Mouse (Mus musculus) c-Kit-positive CD71-positive TER-119-negative erythroid progenitor cells, embryonic 14.5 days (primary cell): Measurements from ENCODE around the gene Gna12.

Source experiments
- DNase-seq: peaks from one replicate; pipeline ENCODE4 v3.0.0-alpha.2; 2013; ENCODE audit warnings: low read depth

Gna12 gene

DNA sequence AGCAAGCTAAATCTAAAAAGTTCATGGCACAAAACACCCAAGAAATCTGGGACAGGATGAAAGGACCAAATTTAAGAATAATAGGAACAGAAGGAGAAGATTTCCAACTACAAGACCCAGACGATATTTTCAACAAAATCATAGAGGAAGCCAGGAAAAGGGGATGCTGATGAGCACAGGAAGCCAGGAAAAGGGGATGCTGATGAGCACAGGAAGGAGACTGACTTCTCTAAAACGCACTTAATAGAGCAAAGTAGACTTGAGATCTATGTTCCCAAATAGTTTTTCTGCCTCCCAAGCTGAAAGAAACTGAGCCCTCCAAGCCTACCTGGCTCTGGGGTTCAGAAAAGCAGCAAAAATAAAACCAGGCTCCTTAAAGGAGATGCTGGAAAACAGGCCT, 2.8 kb downstream of the Gna12 start:
- no peak for DNase-seq

DNA sequence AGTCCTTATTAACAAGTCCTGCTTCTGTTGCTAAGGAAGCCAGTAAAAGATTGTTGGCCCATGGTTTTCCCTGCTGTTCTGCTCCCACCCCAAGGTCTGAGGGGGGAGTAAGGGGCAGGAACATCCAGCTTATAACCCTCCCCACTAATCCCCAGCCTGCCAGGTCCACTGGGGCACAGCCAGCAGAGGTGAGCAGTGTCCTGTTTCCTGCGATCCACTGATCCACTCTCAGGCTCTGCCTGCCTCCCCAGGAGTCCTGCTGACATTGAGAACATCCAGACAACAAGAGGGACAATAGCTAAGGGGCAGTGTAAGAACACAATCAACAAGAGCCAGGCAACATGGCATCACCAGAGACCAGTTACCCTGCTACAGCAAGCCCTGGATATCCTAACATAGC, 3.4 kb downstream of the Gna12 start:
- no peak for DNase-seq

DNA sequence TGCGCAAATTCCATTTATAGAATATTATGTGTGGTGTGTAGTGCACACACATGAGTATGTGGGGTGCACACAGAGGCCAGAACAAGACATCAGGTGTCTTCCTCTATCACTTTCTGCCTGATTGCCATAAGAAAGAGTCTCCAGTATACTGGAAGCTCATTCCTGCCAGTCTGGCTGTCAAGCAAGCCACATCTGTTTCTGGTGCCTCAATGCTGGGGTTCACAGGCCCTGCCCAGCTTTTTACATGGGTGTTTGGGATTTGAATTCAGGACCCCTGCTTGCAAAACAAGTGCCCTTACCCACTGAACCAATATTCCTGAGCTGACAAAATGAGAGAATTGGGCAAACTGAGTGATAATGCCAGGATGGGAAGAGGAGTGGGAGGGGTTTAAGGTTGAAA, 4.1 kb downstream of the Gna12 start:
- DNase-seq: no peak

DNA sequence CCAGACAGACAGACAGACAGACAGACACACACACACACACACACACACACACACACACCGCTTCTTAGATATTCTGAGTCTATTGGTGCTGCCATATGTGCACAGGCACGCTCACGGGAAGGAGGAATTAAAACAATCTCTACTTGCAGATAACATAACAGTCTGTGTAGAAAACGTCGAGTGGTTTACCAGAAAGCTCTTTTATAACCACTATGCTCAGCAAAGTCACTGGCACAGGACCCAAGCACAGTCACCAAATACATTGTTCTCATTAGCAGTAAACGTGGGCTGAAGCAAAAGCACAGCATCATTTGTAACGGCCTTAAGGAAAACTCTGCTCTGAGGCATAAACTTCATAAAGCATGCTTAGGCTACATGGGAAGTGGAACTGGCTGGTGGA, 6.1 kb downstream of the Gna12 start:
- DNase-seq: no peak

DNA sequence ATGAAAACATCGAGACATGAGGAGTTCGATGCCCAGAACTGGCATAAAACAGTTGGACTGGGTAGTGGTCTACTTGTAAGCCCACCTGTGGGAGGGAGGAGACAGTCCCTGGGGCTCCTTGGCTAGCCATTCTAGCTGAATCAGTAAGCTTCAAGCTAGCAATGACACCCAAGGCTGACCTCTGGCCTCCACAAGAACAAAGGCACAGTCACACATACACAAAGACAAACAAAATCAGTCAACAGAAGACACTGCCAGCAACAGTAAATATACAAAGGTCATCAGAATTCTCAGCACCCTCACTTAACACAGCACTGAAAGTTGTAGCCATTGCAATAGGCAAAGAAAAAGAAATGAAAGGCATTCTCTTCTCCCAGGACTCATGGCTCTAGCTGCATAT, 6.8 kb downstream of the Gna12 start:
- DNase-seq: no peak

DNA sequence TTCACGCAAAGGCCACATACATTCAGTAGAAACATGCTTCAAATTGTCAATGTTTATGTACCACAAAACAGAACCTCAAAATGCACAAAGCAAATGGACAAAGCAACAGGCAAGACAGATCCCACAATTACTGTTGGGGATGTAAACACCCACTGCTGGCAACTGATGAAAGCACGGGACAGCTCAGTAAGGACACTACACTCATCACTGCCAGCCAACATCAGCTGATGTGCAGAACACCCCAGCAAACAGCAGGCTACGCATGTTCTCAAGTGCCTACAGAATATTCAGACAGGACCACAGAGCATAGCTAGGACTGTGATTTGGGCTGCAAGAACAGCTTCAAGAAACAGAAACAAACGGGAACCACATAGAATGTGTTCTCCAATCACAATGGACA, 8.3 kb downstream of the Gna12 start:
- DNase-seq: no peak

DNA sequence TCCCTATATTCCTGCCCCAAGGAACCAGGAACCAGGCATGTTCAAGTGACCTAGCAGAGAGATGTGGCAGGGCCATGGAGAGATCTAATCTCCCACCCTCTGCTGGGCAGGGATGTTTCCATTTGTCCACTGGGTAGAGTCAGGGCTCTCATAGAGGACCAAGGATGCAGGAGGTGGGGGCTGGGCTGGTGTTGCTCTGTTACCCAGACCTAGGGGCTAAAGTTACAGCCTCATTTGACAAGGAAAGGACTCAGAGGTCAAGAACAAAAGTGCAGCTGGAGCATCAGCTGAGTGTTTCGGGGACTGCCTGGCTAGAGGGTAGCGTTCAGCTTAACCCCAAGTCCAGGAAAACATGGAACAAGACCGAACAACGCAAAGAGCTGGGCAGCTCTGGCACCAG, 9.7 kb downstream of the Gna12 start:
- no peak for DNase-seq

DNA sequence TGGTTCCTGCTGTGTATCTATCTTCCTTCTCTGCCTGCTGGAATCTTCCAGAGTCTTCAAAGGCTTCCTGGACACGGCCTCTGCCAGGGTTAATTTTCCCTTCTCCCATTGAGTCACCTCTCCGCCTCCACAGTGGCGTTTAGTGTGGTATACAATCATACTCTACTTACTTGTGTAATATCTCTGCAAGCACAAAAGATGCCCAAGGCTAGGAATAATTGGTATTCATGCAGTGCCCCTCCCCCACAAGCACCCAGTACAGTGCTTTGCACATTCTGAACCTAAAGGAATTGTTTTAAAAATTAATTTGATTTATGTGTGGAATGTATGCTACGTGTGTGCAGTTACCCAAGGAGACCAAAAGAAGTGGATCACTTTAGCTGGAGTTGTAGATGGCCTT, 10.6 kb downstream of the Gna12 start:
- DNase-seq: no peak

DNA sequence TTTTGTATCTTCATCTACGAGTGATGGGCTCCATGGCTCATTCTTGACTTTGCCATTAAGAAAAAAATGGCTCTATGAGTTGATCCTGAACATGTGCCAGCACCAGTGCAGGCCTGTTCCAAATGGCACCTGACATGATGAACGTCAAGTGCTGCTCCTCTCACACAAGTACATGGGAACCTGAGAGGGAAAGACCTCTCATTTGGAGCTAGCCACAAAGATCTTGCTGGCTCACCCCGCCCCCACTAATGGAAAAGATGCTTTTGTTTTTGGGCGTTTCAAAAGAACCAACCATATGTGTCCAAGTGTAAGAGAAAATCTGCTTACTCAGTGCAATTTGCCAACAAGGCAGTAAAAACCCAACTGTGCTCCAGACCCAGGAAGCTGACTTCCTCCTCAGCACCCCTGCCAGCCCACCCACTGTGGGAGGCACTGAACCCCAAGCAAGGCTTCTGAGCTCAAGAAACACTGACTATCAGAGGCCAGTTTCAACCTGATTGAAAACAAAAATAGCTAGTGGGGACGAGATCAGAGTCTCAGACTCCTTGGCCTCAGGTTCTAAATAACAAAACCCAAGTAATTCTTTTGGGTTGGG, 11.7 kb downstream of the Gna12 start:
- no peak for DNase-seq

DNA sequence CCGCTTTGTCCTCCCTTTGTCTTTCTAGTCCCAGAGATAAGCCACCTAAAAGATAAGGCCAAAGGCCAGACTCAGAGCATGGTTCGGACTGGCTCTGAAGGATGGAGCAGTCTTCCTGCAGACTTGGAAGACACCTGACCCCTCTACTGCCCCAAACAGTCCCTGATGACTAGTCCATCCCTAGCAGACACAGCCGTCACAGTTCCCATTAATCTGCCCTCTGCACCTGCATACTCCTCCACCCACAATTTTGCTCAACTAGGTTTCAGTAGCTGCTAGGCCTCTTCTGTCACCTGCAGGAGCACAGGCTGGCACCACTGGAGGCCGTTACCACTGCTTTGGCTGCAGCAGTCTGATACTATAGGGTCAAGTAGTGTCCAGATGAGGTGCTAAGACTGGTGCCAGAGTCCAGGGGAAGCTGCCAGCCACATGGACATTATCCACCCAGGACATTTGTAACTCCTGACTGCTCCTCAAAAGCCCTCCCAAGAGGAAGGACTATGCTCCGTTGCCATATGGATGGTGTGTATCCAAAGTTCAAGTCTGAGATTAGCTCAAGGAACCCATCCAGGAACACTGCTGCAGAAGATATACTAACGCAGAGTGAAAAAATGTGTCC, 13.2 kb downstream of the Gna12 start:
- no peak for DNase-seq

DNA sequence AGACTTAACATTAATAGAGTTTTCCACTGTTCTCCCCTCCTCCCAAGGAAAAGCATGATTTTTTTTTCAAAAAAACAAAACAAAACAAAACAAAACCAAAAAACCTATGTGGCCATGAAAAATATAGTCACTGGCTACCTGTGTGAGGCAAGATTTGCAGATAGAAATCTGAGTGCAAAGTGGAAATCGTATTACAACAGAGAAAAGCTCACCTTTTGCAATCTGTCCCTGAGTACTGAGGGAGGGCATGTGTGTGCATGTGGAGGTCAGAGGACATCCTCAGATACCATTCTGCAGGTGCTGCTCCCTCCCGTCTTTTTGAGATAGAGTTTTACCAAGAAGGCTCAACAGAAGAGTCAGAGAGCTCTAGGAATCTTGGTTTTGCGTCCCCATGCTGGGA, 14.2 kb downstream of the Gna12 start:
- no peak for DNase-seq

DNA sequence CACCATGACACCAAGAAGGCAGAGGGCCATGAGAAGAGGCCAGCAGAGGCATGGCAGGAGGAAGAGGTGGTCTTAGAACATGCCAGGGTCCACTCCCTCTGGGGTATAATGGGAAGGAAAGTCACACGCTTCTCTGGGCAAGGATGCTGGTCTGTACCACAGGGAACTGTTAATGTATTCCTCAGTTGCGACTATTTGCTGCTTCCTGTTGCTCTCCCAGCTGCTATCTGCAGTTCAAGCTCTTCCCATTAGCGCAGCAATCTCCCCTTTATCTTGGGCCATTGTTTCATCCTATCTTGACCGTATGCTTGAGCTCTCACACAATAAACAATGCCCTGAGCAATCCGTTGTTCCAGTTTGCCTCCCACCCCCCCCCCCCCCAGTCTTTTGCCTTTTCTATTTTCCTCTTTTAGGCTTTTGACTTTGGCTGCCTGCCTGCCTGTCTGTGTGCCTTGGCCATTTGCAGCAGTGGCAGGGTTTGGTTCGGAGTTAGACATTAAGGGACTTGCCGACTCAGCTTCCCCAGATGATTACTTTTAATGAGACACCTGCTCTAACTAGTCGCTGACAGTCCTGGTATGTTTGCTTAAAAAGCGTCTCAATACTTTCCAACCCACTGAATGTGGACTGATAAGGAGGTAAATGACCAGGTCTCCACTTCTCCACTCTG, 15.0 kb downstream of the Gna12 start:
- DNase-seq: no peak

DNA sequence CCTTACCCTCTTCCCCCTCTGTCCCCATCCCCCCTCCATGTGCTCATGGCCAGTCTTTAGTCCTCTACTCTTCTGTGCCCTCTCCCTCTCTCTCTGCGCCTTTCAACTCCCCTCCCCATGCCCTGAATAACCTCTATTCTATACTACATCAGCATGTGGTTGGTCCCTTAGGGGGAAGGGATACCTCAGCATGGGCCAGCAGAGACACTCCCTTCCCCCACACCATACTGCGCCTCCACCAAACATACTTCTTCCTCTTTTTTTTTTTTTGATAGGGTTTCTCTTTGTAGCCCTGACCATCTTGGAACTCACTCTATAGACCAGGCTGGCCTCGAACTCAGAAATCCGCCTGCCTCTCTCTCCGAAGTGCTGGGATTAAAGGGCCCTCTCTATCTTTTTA, 15.8 kb downstream of the Gna12 start:
- no peak for DNase-seq

DNA sequence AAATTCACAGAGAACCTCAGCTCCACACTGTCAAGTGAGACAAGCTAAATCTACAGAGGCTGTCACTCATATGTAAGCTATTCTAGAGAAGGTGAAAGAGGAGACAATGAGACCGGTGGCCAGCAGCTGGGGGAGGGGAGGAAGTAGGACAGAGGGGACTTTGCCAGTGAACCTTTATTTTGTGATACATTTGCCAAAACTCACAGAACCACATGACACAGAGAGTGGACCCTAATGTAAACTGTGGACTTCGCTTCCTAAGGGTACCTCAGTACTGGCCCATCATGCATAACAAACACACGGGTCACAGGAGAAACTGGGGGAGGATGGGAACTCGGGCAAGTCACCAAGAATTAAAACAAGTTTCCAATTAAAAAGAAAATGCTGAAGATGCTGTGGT, 17.5 kb downstream of the Gna12 start:
- no peak for DNase-seq

DNA sequence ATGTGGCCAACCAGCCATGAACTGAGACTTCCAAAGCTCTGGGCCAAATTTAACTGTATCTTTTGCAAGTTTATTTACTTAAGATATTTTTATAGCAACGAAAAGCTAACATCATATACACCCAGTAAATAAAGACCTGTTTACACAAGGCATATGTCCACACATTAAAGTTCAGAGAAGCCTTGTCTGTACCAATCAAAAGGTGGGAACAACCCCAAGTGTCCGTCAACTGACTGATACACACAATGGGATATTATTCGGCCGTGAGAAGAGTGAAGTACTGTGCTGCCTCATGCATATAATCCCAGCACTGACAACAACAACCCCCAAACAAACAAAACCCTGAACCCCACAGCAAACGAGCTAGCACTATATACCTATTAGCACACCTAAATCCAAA, 18.2 kb downstream of the Gna12 start:
- DNase-seq: no peak

DNA sequence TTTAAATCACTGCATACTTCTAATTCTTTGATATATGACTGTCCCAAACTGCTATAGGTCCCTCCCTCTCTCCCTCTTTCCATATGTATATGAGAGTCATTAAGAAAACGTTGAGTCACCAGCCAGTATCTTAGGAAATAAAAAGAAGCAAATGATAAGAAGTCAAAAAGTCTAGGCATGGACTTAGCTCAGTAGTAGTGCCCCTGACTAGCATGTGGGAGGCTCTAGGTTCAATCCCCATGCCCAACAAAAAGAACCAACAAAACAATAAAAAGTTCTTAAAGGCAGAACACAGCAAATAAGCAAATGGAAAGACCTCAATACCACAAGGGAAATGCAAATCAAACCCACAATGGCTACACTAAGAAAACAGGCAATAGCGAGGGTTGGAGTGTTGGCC, 18.8 kb downstream of the Gna12 start:
- no peak for DNase-seq

DNA sequence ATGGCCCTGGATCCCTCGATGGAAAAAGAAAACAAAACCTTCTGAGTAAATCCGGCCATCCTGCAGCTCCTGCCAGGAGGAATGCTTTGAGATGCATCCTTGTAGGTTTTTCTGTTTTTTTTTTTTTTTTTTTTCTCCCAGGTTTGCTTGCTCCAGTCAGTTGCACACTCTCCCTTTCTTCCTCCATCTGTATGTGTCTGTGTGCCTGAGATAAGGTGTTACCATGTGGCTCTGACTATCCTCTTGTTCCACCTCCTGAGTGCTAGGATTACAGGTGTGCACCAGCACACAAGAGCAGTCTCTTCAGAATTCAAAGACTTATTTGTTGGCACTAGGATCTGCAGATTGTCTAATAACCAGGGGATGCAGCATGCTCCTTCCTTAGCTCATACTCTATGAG, 23.3 kb downstream of the Gna12 start:
- DNase-seq: no peak

DNA sequence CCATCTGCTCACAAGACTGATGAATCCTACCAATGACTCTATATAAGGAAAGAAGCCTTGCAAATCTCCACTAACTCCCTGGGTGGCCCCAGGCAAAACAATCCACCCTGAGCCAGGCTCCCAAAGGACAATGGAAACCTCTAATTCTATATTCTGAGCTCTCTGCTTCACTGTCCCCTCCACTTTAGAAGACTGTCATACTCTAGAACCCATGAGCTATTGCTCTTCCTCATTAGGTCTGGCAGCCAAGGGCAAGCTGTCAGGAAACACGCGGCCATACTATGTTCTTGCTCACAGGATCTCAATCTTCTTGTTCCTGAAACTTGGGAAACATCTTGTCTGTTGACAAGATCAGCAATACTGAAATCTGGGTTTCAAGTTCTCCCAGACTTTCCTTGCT, 24.0 kb downstream of the Gna12 start:
- DNase-seq: no peak

DNA sequence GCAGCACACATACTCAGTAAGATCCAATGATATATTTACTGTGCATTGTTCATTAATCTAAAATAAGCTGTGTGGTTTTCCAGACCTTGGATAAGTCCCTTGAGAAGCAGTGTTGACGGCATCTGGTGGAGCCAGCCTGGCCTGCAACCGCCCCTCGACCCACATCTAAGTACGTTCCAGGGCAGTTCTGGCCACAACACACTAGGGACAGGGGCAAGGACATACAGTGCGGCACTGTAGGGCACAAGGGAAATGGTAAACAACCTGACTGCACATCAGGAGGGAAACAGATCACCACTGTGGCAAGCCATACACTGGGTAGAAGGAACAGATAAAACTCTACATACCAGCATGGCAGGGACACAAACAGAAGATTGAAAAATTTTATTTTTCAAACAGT, 28.4 kb downstream of the Gna12 start:
- no peak for DNase-seq

DNA sequence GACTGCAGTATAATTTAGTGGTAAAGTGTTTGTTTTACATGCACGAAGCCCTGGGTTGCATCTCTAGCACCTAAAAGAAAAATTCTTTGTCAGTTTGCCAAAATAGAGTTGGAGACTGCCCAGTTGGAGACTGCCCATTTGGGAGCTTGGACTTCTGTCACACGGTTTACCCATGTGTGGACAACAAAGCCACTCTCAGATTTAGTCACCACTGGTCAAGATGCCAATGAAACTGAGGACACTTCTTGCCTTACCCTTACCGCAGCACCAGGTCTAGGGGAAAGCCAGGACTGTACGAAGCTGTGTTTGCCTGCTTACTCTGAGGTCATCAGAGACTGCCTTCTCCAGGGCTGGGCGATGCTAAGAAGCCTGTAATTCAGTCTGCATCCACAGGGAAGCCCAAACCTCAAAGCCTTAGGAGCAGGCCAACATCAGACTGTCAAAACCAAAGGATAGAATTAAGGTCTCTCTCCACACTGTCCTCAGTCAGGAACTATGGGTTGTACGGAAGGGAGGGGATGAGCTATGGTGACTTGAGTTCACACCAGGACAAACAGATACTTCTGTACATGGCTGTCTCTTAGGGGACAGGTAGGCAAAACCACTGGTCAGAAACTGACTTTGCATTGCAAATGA, 29.8 kb downstream of the Gna12 start:
- no peak for DNase-seq

DNA sequence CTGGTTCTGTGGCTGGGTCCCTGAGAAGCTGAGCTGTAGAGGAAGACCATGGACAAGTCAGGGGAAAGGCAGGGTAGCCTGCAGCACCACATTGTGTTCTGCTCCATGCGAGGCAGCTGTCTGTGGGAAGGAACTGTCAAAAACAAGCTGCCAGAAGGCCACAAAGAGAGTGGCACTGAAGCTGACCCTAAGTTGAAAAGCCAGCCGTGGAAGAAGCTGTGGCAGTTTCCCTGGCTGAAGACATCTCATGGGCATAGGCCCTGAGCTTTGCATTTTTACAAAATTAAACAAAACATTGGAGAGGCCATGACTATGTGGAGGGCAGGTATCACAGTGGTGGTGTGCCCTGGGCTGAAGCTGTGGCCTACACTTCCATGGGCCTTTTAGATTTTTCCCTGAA, 31.0 kb downstream of the Gna12 start:
- no peak for DNase-seq

DNA sequence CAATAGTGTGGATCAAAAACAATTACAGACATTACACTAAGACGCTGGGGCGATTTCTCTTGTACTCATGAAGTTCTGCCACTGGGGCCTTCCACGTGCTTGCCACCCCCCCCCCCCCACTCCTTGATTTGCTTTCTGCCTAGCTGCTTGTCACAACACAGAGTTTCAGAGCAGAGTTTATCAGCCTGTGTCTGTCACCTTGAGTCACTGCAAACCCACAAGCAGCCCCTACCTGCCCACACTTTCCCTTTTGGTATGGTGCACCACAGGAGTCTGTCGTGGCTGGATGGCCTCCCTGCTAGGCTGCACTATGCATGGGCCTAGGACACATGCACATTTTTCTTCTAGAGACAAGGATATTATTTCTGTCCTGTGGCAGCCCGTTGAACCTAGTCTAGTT, 31.5 kb downstream of the Gna12 start:
- DNase-seq: no peak

DNA sequence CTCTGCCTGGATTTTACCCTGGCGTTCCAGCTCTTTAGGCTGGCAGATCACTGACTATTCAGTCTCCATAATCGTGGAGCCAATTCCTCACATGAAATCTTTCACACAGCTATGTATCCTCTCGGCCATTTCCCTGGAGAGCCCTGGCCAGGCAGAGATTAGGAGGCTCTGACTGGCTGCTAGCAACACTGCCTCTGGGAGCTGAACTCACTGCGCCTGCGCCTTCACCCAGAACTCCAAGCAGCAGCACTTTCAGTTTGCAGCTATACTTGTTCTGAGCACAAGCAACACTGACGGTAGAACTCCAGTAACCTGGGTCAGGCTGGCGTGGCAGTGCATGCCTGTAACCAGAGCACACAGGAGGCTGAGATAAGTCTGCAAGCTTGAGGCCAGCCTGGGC, 32.1 kb downstream of the Gna12 start:
- DNase-seq: no peak

DNA sequence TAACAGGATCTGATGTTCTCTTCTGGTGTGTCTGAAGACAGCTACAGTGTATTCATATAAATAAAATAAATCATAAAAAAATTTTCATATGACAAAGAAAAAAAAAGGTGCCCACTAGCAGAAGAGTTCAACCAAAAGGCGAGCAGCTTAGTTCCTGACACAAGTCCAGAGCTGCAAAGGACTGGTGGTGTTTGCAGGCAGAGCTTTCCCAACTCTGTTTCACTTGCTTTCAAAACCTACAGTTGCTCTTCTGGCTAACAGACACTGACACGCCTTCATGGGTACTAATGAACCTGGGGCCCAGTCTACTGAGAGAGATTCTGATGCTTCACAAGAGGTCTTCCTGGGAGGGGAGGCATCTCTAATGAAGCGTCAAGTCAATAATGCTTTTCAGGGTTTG, 34.2 kb downstream of the Gna12 start:
- no peak for DNase-seq
